Mouse (Mus musculus) cerebral cortex, adult 2 months (tissue): Measurements from ENCODE around the gene 0610010K14Rik.

Source experiments
- WGBS: fragments of 180-500 bp; shearing (Covaris S2); methylation state at CpG from one replicate; pipeline ENCODE4 v1.1.7; 2018; 5-methylcytosine and 5-hydroxymethylcytosine counted together

The 0610010K14Rik gene

DNA sequence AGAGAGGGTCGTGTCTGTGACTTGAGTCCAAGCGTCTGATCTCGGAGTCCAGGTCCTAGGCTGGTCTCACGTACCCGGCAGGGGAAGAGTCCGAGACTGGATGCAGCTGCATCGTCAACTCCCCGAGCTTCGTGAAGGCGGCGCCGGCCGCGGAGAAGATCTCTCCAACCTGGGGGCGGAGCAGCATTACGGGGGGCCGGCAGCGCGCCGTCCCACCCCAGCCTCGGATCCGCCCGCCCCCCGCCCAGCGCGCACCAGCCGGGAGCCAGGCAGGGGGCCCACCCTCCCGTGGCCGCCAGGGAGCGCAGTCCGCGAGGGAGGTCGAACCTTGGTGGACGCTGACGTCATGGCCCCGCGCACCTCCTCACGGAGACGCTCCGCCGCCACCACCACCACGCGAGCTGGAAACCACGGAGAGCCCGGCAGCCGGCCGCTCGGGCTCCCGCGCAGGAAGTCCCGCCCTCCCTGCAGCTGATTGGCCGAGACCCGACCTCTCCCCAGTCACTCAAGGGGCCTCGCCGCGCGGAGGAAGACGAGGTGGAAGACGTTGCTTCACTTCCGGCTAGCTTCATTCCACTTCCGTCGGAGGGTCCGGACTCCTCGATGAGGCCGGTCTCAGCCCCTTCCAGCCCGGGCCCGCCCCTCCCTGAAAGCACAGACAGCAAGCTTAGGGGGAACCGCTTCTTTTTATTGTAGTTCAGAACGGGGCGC, at the start of gene 0610010K14Rik:
Gene 0610010K14Rik (minus strand): TSS at position 458 of the 711 bp plus-strand sequence.
- WGBS = under 1% methylated on average over 70 of the region's 70 CpGs

DNA sequence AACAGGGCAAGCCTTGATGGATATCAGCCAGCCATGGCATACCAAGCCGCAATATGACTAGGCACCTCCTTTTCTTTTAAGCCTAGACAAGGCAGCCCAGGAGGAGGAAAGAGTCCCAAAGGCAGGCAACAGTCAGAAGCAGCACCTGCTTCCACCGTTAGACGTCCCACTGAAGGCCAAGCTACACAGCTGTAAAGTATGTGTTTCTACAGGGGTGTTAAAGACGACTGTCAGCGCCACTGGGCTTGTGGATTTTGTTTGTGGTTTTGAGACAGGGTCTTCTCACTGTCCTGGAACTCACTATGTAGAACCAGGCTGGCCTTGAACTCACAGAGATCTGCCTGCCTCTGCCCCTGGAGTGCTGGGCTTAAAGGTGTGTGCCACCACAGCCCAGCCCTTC, 48.0 kb upstream of the 0610010K14Rik start:
- 88% methylated on average over 5 of the region's 5 CpGs for WGBS

DNA sequence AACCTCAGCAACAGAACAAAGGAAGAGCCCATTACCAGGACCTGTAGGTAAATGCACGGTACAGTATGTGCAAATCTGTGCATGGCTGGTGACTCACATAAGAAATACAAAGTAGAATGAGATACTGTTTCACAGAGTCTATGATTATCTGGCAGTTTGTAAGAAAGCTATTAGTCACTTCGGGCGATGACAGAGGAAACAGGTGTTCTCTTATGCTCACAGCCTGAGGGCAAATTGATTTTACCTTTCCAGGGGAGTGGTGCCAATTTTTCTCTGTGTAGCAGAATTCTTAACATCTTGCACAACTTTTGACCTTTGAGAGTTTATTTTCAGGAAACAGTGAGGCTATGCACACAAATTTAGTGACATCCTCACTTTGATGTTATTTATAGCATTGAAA, 47.0 kb upstream of the 0610010K14Rik start:
- WGBS = 76% methylated on average over 3 of the region's 3 CpGs

DNA sequence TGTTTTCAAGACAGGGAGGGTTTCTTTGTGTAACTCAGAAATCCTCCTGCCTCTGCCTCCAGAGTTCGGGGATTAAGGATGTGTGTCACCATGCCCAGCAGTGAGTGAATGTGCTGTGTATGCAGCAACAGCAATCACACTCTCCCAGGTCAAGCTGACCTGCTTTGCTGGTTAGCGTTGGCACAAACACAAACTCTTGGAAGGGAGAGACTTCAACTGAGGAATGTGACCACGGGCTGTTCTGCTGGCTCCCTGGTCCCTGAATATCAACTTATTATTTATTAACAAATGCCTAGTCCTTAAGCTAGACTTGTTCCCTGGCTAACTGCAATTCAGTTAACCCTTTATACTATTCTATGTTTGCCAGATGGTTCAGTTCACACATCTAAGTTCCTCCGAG, 46.0 kb upstream of the 0610010K14Rik start:
- WGBS = 86% methylated on average over 4 of the region's 4 CpGs

DNA sequence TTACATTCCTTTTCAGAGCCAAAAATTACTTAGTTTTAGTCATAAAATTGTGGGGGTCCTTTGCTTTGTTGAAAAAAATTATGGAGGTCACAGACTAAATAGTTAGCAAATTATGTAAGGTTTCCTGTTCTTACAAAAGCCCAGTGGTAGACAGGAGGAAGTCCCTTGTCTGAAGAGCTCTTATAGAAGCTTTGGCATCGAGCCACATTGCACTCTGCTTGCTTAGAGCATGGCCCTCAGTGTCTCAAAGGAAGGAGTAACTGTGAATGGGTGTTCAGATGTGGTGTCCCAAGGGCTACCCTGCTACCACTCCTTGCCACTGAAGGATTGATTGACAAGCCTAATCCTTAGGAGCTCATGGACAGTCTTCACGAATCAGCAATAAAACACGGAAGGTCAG, 42.7 kb upstream of the 0610010K14Rik start:
- WGBS = 68% methylated on average over 3 of the region's 3 CpGs

DNA sequence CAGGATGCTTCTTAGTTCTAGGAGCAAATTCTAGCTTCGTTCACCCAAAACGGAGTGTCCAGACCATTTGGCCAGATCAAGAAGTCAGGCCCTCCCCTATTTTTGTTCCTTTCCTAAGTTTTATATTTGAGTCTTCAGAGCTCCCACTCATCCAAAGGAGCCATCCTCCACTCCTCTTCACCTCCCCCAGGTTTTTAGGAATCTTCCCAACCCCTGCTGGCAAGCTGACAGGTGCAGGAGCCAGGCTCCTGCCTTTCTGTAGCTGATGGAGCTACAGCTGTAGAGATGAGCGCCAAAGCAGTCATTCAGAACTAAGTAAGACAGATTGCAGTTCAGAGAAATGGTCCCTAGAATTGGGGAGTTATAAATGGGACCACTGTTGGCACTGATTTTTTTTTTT, 41.2 kb upstream of the 0610010K14Rik start:
- WGBS = 69% methylated on average over 3 of the region's 3 CpGs

DNA sequence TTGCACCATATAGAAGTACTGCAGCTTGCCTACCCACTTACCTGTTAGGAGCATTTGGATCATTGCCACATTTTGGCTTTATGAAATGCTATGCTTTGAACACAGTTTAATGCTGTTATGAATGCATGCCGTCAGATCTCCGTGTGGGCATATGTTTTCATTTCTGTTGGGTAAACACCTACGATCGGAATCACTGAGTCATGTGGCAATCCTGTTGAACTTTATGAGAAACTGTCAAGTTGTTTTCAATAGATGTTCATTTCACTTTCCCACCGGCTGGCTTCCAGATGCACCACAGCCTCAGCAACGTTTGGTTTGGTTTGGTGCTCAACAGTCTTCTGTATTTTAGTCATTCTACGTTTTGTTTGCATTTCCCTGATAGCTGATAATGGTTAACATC, 33.9 kb upstream of the 0610010K14Rik start:
- 79% methylated on average over 7 of the region's 7 CpGs for WGBS

DNA sequence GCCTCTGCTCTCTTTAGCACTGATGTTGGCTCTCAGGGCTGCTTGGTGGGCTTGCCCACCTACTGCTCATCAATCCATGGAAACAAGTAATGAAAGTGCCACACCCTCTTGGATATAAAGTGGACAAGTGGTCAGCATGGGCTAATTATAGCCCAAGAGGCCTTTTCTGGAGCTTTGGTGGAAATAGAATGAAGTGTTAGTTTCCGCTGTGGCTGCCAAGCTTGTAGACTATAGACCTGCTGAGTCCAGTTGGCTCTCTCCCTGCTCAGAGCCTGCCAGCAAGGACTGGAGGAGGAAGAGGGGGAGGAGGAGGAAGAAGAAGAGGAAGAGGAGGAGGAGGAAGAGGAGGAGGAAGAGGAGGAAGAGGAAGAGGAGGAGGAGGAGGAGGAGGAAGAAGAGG, 28.7 kb upstream of the 0610010K14Rik start:
- WGBS = 63% methylated on average over 1 of the region's 1 CpGs

DNA sequence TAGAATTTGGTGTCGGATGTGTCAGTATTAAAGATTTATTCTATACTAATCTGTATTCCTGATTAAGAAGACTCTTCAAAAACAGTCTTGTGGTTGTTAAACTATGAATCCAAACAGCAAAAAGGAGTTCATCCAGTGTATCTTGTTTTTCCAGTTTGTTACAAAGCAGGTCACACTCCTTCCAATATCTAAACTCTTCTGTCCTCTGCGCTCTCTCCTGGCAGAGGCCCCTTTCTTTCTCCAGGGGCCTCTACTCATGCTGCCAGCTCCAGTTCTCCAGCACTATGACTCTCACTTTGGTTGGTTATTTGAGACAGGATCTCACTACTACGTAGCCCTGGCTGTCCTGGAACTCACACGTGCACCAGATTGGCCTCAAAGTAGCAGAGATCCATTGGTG, 28.1 kb upstream of the 0610010K14Rik start:
- 85% methylated on average over 4 of the region's 4 CpGs for WGBS

DNA sequence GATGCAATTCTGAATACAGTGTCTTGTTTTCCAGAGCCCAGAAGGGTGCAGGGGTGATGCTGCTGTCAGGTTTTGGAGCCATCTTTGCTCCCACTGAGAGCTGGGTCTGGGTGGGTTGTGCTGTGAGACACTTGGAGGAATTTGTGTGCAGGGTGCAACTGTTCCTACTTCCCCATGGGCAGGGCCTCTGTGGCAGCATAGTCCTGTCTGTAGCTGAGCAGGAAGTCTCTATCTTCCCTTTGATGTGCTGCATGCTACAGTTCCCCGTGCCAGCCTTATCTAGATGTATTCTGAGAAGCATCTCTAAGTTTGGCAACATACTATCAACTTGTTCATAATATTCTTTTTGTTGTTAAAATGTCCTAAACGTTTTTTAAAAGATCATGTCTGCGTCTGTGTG, 27.5 kb upstream of the 0610010K14Rik start:
- 61% methylated on average over 3 of the region's 3 CpGs for WGBS

DNA sequence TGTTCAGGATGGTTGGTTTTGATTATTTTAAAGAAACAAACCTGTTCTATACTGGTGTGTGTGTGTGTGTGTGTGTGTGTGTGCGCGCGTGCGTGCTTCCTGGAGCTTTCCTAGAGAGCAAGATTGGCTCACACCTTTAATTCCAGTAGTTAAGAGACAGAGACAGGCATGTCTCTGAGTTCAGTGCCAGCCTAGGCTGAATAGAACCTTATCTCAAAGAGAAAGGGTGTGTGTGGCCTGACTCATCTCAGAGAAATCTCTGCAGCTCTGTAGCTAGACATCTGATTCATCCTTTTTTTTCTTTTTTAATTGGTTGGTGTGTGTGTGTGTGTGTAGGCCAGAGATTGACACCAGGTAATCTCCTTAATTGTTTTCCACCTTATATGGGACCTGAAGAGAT, 21.3 kb upstream of the 0610010K14Rik start:
- 93% methylated on average over 4 of the region's 4 CpGs for WGBS

DNA sequence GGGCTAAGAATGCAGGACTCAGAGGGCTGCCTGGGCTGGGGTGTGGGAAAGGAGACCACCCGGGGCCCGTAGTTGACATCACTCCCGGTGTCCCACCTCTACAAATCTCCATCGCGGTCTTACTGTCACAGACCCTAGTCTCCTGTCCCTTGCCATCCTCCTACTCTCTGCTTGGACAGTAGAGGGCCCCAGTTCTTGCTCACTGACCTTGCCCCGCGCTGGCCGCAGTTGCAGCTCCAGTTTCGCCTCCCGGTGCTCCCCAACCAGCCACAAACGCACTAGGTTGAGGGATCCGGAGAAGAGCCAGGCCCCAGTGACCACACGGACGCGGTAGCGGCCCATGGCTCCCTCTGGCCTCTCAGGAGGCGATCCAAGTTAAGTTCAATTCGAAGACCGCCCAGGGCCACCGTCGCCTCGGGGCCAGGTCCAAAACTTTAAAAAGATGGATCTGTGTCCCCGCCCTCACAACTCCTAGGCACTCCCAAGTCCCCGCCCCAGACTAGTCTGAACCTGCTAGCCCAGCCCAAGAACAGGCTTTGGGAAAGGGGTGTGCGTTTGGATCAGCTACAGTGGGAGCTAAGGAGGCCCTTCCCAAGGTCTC, 17.3 kb upstream of the 0610010K14Rik start, which contains the start of gene Alox12:
Gene Alox12 (minus strand): TSS at position 423 of the 601 bp plus-strand sequence.
- 4% methylated on average over 25 of the region's 25 CpGs for WGBS

DNA sequence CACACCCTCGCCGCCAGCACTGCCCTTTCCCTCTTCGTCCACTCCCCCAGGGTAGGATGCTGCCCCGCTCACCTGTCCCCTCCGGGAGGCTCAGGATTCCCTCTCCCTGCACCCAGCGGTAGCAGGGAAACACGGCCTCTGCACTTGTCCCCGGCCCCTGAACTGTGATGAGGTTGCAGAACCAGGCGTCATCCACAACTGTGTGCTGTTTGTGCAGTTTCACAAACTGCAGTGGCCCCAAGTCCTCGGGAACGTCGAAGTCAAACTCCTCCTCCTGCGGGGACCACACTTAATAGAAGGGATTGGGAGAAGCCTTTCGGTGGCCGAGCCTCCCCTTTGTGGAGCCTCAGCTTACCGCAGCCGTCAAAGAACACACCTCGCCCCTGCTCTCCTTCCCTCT, 16.6 kb upstream of the 0610010K14Rik start:
- WGBS = 5% methylated on average over 18 of the region's 18 CpGs

DNA sequence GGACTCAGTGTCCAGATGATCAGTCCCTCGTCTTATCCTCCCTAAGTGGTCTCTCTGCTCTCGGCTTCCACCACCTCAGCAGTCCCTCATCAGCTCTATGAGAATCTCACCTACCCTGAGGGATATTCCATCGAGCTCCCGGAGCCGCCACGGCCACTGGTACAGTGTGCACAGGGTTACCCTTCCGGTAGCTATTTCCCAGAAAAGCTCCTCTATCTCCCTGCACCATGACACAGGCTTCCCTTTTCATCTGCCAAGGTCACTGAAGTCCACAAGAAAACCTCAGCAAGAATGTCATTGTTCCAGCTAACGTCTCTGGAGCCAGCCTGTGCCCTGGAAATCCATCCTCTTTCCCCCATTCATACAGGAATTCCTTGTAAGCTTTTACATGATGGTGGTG, 14.1 kb upstream of the 0610010K14Rik start:
- 85% methylated on average over 8 of the region's 8 CpGs for WGBS

DNA sequence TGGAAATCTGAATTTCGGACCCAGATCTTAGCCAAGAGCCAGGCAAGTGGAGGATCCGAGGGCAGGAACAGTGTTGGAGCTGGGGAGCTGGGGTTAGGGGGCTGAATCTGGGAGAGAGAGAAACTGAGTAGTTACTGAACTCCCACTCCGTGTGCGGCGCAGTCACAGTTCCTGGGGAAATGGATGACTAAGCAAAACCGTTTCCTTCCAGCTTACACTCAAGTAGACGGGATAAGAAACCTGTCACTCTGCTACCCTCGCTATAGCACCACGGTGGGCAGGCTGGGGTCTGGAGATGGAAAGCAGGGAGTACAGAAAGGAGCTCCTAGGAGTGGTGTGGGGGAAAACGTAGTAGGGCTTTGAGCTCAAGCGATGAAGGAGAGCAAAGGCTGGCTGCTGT, 12.4 kb upstream of the 0610010K14Rik start:
- 56% methylated on average over 11 of the region's 11 CpGs for WGBS

DNA sequence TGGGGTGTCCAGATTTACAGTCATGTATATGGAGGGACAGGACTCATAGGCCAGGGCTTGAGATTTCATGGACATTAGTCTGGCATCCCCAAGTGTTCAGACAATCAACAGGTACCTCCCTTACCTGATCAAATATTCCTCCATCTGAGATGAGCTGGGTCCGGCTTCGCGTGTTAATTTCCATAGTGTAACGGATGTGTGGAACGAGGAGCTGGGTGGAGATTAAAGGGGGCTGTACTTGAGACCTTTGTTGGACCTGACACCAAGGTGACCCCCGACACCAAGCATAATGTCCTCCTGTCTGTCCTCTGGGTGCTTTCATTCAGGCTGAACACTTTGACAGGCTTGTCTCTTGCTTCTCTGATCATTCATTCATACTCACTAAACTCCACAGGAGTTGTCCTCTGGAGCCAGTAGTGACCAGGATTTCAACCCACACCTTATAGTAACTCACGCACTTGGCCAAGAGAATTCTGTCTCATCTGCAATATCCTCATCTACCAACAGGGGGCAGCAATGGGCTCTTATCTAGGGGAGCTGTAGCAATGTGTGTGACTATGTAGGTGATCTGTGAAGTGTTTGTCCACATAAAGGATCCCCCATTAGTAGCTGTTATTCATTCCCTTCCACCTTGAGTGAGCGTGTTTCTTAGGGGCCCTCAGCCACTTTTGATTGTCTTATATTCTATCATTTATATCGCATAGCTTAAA, 9.6 kb upstream of the 0610010K14Rik start:
- 54% methylated on average over 9 of the region's 9 CpGs for WGBS

DNA sequence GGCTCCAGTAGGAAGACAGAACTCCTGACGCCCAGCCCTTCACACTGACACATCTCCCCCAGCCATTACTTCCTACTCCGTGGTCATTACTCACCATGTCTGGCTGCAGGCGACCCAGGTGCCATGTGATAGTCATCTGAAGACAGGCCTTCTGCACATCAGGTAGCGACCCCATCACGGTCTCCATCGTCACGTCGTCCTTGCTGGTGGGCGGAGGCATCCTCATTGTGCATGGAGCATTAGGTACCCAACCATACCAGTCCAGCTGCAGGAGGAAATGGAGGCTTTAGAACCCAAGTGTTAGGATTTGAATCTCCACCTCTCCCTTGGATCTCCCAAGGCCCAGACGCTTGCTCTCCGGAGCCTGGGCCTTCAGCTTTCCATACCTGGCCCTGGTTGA, 4.9 kb upstream of the 0610010K14Rik start:
- WGBS = 79% methylated on average over 11 of the region's 11 CpGs

DNA sequence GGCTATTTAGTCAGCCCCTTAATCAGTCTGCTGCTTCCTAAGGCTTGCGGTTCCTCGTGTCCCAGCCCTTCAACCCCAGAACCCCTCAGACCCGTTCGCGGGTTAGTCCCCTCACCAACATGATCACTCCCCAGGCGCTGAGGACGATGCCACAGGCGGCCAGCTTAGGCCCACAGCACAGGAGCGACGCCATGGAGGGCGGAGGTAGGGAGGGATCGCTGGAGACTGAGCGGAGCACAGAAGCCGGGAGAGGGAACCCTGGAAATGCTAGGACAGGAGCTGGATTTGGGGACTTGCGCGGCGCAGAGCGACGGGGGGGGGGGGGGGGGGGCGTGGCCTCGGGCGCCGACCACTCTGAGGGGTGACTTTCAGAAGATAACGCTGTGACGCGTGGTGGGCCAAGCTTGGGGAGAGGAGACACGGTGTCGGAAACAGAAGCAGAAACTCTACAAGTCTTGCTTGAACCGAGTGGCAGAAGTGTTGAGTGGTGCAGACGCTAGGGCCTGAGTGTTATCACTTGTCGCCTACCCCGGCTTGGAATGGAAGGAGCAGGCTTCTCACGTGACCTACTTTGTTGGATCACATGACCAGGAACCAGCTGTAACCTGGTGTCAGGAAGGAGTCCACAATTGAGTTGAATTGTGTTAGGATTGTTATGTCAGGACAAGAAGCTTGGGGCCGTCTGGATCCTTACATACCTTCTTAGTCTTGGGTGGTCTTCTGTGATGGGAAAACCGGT, 2.0 kb upstream of the 0610010K14Rik start, which contains the start of the genes Gm21988 and Rnasek:
Gene Gm21988 (minus strand): TSS at position 290 of the 739 bp plus-strand sequence.
Gene Rnasek (minus strand): TSS at position 302 of the 739 bp plus-strand sequence.
- WGBS = under 1% methylated on average over 34 of the region's 35 CpGs

DNA sequence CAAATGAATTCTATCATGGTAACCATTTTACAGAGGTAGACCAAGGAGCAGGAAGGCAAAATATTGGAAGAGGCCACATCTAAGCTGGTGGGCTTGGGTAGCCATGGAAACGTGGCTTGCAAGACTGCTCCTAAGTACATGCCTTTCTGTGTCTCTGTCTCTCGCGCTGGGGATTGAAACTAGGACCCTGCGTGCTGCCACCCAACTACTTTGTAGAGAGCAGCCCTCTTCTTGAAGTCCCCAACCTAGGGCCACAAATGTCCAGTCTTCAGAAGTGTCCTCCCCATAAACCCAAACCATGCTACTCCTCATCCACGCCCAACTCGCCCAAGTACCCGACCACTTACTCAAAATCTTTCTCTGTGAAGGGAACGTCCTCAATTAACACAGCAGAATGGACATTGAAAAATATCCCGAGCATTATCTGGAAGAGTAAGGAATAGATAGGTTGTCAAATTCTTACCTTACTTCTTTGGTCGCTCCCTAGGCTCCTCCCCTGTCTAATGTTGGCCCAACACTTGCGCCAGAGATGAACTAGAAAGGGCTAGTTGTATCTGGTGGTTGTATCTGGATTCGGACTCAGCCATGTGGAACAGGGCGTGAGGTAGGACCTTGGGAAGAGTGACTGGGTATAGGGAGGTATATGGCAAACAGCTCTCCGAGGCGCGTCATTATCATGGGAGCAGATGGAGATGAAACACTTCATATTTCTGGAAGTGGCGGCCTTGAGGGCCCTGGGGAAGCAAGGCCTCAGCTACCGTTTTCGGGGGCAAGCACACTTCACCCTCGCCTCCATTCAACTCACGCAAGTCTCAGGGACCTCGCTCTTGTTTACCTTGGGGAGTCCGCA, 1.1 kb upstream of the 0610010K14Rik start:
- WGBS = 6% methylated on average over 23 of the region's 23 CpGs

DNA sequence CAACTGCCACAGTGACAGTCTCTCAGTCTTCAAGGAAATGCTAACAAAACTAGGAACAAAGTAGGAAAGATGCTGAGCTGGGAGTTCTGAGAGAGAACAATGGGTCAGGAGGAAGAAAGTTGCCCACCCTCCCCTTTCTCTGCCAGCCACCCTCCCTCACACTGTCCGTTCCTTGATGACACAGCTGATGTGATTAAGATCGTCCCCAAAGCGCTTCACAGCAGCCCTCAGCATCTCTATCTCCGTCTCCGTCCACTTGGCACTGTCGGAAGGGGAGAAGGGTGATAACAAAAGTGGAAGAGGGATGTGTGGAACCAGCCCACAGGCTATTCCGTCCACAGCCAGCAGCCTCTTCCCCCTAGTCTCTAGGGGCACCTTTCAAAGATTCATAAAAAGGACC, 997 bp downstream of the 0610010K14Rik start:
- 16% methylated on average over 7 of the region's 7 CpGs for WGBS
